Comparison of ENCODE assay signal across 17 mouse cellular contexts in the genomic region with DNA sequence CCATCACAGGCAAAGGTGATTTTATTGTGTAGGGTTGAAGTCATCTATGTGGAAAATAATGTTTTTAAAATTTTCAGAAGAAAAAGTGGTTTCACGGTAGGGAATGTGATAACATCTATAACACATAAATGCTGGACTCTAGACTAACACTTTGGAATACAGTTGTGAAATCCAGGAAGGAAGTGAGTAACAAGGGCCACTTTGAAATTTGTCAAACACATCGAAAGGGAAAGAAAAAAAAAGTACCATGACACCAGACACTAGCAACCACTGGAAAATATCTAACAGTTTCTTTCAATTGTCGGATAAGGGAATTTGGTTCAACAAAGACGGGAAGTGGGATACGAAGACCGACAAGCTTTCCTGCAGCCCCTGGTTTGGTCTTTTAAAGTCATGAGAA.
DNase-seq lines count a peak whose midpoint lies in the region; ATAC-seq lines count a peak whose summit lies in the region.
"Had no signal": no experiment of that assay in that cellular context is flagged by ENCODE, and none has a peak within 500 bp of the region (broad histone marks: within the 10 kb centered on the region; RNA-seq: fewer than 3 reads in every experiment).

No protein-coding gene starts in this region.

- H3K9ac ChIP-seq in kidney, embryonic 16.5 days (replicated peaks; ENCODE audit: low read length), result no peak overlapping the region
- H3K9ac ChIP-seq: hindbrain, embryonic 15.5 days; limb, embryonic 13.5 days had no signal

- H3K4me2 ChIP-seq in kidney, embryonic 16.5 days (replicated peaks; ENCODE audit: low read depth, low read length), result no peak overlapping the region
- H3K4me2 ChIP-seq: hindbrain, embryonic 15.5 days; limb, embryonic 13.5 days had no signal

- 79% methylated on average over 6 of the region's 6 CpGs for WGBS in kidney, embryonic 16.5 days

- no peak overlapping the region for H3K4me3 ChIP-seq in kidney, embryonic 16.5 days (ENCODE audit: low read length)
- H3K4me3 ChIP-seq: hindbrain, embryonic 15.5 days; limb, embryonic 13.5 days had no signal

- no peaks in the 10 kb centered on the region for H3K27me3 ChIP-seq in kidney, embryonic 16.5 days (ENCODE audit: insufficient read depth, low read length)
- H3K27me3 ChIP-seq: hindbrain, embryonic 15.5 days; limb, embryonic 13.5 days had no signal

- no peaks in the 10 kb centered on the region for H3K4me1 ChIP-seq in kidney, embryonic 16.5 days (ENCODE audit: insufficient read depth, low read length)
- H3K4me1 ChIP-seq: hindbrain, embryonic 15.5 days; limb, embryonic 13.5 days had no signal

- H3K27ac ChIP-seq in kidney, embryonic 16.5 days (ENCODE audit: low read length), result peak overlapping the region; percentile 67; the same call in 1 of the 2 replicates
- H3K27ac ChIP-seq: hindbrain, embryonic 15.5 days; limb, embryonic 13.5 days had no signal

- no peaks in the 10 kb centered on the region for H3K36me3 ChIP-seq in kidney, embryonic 16.5 days (ENCODE audit: insufficient read depth, low read length)
- H3K36me3 ChIP-seq: hindbrain, embryonic 15.5 days; limb, embryonic 13.5 days had no signal

- H3K9me3 ChIP-seq in kidney, embryonic 16.5 days (ENCODE audit: low read length), result no peaks in the 10 kb centered on the region
- H3K9me3 ChIP-seq: hindbrain, embryonic 15.5 days; limb, embryonic 13.5 days had no signal

- DNase-seq in heart, adult 11 months, result peak; percentile 82
- no peak for DNase-seq in heart, postnatal 25 days (ENCODE audit: low spot score)
- no peak for DNase-seq in kidney, postnatal 25 days
- peak; percentile 33 for DNase-seq in lung, postnatal 36 days
- DNase-seq in lung, adult 18-20 months, result no peak
- DNase-seq in frontal cortex, postnatal 14 days (ENCODE audit: low spot score in 2 of 2), result no peak
- DNase-seq in retina, embryonic 14.5 days (ENCODE audit: low spot score), result no peak
- DNase-seq: adrenal gland, postnatal 36 days; cerebellum, postnatal 14 days; layer of hippocampus, adult 9-11 months; thymus, postnatal 14 days had no signal

- intact Hi-C loops in heart, postnatal 25 days (cut with DNase I), result no loop called here

- no peak for ATAC-seq in kidney, embryonic 16.5 days (ENCODE audit: low FRiP score, low TSS enrichment)
- ATAC-seq: activated CD4-positive, CD25-positive, alpha-beta regulatory T cell, adult 4 months; intestine, postnatal 0 days; midbrain, embryonic 16.5 days had no signal

Comparison
In these comparisons a context has a peak if more than half of its experiments do, and no peak if none do; other contexts are left out.
1. DNase-seq: peak in heart, adult 11 months (single experiment) and lung, postnatal 36 days (single experiment); none in heart, postnatal 25 days (single experiment), kidney, postnatal 25 days (0 of 2), lung, adult 18-20 months (0 of 2), frontal cortex, postnatal 14 days (0 of 2) and retina, embryonic 14.5 days (single experiment).